Mouse (Mus musculus): ENCODE results near the gene Rnf186. TPM values are rescaled to one million over a fixed set of nuclear protein-coding genes. Genes with fewer than 3 reads are reported as not detected.
A peak's percentile ranks its signal among the peaks of the same experiment; 100 is the strongest.

Rnf186 gene
- total RNA-seq (2021) = not detected
- long read RNA-seq, experiment 1 = 0 reads
- long read RNA-seq, experiment 2 = 0 reads

GRCm38 (mm10) chr4:138966866-138967265 is at the start of gene Rnf186:
TSS of gene Rnf186 (plus strand) at chr4:138967112.
- no peak for DNase-seq (ENCODE audit: low spot score in 2 of 2)
- intact Hi-C loops (cut with DNase I) = no loop called here

- DNase-seq (ENCODE audit: low spot score in 2 of 2) = no peak
- intact Hi-C loops (cut with DNase I) = no loop called here
These were observed 49.6 kb upstream of the Rnf186 start for GRCm38 (mm10) chr4:138917282-138917681.

DNA sequence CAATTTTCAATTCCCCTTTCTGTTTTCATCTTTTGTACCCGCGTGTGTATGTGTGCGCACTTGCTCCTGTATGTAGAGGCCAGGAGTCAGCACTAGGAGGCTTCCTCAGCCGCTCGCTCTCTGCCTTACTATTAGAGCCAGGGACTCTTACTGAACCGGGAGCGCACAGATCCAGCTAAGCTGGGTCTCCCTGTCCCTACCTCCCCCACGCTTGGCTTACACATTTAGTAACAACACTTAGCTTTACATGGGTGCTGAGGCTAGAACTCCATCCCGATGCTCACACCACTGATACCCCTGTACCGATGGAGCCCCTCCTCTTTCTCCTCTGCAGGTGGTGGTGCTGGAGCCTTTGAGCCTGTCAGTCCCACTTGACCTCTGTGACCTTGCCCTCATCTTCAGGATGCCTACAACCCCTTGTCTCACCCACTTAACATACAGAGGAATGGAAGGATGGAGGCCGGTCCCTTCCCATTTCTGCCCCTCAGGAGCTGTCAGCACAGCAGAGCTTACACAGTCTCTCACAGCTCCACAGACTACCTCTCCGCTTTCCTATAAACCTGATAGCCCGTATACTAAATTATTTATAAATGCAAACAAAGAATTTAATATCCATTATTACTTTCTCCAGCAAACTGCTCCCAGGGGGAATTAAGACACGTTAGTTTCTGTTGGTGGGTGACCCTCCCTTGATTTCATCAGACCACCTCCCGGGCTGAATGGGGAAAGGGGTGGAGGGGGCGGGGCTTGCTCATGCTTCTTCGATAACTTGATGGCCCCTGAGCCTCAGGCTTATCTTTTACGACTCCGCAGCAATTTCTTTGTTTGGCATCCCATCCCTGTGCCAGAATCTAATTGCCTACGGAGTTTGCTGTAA is 45.4 kb upstream of the Rnf186 start:
- DNase-seq (ENCODE audit: low spot score in 2 of 2) = no peak
- intact Hi-C loops (cut with DNase I) = loop anchor here (2.0 to 10.0 kb wide), 3 partner anchors 81 to 413 kb away; no protein-coding TSS in a partner anchor

DNA sequence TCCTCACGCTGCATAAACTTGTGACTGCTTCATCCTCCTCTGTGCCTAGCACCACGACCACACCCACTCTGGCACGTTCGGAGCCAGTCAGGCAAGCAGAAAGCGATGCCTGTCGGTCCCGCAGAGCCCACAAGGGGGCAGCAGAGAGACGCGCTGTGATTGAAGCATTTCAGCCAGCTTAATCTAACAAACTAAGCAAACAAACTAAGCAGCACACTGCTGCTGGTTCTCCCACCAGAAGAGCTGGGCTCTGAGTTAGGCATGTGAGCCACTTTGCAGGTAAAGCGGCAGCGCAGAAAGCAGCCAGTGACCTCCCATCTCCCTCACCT is 44.8 kb upstream of the Rnf186 start:
- peak; percentile 98 to 99 for DNase-seq (ENCODE audit: low spot score in 2 of 2)
- intact Hi-C loops (cut with DNase I) = loop anchor here (2.0 to 10.0 kb wide), 3 partner anchors 80 to 413 kb away; no protein-coding TSS in a partner anchor

- DNase-seq (ENCODE audit: low spot score in 2 of 2) = no peak
- intact Hi-C loops (cut with DNase I) = loop anchor here (10.0 kb wide), 1 partner anchor 409 kb away; no protein-coding TSS in a partner anchor
These were observed 41.4 kb upstream of the Rnf186 start for GRCm38 (mm10) chr4:138925561-138925960.

GRCm38 (mm10) chr4:138933862-138934261 is 33.0 kb upstream of the Rnf186 start:
- intact Hi-C loops (cut with DNase I) = no loop called here
- no peak for DNase-seq (ENCODE audit: low spot score in 2 of 2)

DNA sequence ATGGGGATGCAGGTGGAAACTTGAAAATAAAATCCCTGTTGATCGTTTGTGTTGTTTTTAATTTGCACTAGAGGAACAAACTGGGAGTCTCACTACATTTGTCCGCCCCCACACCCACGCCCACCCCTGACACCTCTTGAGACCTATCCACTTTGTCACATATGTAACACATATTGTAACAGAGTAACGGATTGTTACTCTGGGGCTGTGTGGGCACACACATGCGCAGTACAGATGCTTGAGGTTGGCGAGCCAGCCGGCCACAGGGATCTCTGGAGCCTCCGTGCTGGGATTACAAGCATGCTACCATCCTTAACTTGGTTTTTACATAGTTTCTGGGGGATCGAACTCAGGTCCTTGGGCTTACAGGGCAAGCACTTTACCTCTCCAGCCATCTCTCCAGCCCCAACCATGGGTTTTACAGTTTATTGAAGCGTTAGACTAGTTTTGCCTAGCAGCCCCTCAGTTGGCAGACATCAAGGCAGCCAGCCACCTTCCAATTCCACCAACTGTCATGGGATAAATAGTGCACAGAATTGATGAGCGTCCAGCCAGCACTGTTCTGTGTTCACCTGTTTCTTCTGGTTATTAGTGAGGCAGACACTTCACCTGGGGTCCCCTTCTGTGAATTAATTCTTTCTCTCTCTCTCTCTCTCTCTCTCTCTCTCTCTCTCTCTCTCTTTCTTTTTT is 32.3 kb upstream of the Rnf186 start:
- no peak for DNase-seq (ENCODE audit: low spot score in 2 of 2)
- intact Hi-C loops (cut with DNase I) = no loop called here

DNA sequence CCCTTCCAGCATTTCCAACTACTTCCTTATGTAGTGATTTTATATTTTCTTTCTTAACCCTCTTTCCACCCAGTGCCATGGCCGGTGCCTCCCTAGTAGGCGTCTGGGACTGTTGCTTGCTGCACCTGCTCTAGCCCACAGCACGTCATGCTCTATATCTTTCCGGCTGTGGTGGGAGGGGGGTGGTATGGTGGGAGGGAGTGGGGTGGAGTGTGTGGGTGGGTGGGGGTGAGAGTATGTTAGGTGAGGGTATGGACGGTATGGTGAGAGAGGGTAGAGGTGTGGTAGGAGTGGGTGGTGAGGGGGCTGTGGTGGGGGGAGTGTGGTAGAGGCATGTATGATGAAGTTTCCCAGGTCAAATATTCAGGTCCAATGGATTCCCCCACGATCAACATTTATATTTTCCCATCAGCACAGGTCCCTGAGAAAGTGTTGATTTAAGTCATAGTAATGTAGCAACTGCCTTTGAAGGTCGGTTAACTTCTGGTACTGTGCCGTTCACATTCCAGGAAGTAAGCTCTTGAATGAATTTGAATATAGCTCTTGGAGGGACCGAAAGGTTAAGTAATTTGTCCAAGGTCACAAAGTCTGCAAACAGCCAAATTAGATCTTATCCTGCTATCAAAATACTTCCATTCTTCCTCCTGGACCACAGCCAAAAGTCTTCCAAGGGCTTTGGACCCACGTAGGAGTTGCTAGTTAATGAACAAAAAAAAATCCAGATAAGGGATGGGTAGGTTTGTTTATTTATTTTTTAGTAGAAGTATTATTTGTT is 28.2 kb upstream of the Rnf186 start:
- intact Hi-C loops (cut with DNase I) = no loop called here
- DNase-seq (ENCODE audit: low spot score in 2 of 2) = no peak

DNA sequence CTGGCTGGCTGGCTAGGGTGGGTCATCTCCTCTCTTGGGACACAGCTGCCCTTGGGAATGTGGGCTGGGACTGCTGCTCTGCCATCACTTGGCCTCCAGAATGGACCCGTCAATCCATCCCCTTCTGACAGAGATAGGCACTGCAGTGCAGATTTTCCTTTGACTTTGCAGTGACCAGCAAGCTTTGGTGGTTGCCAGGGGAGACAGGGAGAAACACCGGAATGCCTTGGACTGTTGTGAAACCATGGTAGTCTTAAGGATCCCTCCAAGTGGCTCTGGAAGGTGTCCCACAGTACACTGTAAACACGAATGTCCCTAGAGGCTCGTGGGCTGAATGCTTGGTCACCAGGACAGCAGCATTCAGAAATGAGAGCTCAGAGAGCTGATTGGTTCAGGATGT is 27.4 kb upstream of the Rnf186 start:
- intact Hi-C loops (cut with DNase I) = no loop called here
- DNase-seq (ENCODE audit: low spot score in 2 of 2) = no peak

DNA sequence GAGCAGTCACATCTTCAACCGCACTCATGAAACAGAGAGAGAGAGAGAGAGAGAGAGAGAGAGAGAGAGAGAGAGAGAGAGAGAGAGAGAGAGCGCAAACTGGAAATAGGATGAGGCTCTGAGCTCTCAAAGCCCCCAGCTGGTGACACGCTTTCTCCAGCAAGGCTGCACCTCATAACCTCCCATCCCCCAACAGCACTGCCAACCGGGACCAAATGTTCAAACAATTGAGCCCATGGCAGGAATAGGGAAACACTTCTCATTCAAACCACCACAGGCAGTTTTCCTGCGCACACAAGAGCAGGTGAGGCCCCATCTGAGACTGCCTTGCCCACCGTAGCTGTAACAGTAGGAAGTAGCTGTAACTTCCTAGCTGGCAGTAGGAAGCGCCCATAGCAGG is 25.5 kb upstream of the Rnf186 start:
- intact Hi-C loops (cut with DNase I) = no loop called here
- no peak for DNase-seq (ENCODE audit: low spot score in 2 of 2)

- no peak for DNase-seq (ENCODE audit: low spot score in 2 of 2)
- intact Hi-C loops (cut with DNase I) = no loop called here
These were observed 24.9 kb upstream of the Rnf186 start for GRCm38 (mm10) chr4:138941966-138942365.

DNA sequence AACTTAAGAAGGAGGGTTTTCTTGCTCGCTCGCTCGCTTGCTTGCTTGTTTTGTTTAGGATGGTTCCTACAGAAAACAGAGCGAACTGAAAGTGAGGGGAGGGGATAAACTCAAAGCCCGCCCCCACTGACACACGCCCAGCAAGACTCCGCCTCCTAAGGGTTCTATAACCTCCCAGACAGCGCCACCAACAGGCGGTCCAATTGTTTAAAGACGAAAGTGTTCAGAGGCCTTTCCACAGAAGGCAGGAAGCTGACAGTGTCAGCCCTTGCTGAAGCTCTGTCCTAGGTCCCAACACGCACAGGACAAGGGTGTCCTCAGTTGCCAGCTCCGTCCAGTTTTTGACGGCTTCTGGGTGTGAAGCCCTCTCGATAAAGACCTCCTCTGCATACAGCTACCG is 23.2 kb upstream of the Rnf186 start:
- intact Hi-C loops (cut with DNase I) = no loop called here
- DNase-seq (ENCODE audit: low spot score in 2 of 2) = peak; percentile 60 to 68

DNA sequence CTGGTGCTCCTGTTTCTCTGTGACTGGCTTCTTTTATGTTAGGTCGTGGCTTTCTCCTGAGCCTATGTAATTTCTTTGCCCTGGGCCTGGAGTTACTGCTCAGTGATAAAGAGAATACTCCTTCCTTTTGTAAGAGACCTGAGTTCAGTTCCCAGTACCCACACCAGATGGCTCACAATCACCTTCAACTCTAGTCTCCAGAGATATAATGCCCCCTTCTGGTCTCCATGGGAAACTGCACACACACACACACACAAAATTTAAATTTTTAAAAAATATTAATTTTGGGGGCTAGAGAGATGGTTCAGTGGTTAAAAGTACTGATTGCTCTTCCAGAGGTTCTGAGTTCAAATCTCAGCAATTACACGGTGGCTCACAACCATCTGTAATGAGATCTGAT is 18.7 kb upstream of the Rnf186 start:
- intact Hi-C loops (cut with DNase I) = no loop called here
- DNase-seq (ENCODE audit: low spot score in 2 of 2) = no peak

- intact Hi-C loops (cut with DNase I) = no loop called here
- no peak for DNase-seq (ENCODE audit: low spot score in 2 of 2)
These were observed 8.3 kb upstream of the Rnf186 start for GRCm38 (mm10) chr4:138958612-138959011.

DNA sequence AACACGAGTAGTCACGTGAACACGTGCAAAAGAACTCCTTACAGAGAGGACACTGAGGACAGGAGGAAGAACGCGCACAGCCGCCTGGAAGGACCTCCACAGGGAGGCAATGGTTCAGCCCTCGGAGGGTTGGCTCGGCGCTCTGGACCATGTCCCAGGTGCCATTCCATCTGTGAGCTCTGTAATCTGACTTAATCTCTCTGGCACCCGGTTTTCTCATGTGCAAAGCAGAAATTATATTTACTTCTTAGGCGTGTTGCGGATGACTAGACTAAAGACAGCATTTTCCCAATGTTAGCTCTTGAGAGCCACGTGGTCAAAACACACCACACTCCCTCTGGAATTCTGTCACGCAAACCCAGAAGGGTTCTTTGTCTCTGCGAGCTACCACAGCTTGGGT is 7.8 kb upstream of the Rnf186 start:
- DNase-seq (ENCODE audit: low spot score in 2 of 2) = peak in 1 of 2 experiments; percentile 59
- intact Hi-C loops (cut with DNase I) = no loop called here

DNA sequence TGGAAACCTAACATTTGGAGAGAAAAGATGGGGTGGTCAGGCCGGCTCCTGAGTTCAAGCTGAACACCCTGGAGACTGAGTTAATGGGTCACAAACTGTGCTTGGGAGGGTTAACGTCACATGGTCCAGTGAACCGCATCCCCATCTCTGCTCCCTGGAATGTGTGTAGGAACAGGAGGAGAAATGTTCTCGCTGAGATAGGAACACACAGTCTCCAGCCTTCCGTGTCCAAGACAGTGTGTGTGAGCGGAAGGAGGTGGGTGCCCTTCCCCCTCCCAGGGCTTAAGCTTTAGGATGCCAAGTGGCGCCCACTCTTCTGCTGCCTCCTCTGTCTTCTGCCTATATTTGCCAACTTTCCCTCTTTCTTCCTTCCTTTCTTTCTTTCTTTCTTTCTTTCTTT is 7.0 kb upstream of the Rnf186 start:
- DNase-seq (ENCODE audit: low spot score in 2 of 2) = peak; percentile 28 to 66
- intact Hi-C loops (cut with DNase I) = no loop called here

DNA sequence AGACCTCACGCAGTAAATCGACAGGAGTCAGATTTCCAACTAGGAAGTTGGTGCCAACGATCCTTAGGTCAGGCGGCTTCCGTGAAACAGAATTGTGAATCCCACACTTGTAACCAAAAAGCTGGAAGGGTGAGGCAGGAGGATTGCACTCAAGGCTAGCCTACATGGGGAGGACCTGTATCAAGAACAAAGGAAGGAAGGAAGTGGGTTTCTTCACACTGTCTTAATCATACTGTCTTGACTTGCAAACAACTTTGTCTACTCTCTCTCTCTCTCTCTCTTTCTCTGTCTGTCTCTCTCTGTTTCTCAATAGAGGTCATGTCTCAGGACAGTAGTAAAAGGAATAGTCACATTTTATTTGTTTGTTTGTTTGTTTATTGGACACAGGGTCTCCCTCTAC is 4.2 kb upstream of the Rnf186 start:
- no peak for DNase-seq (ENCODE audit: low spot score in 2 of 2)
- intact Hi-C loops (cut with DNase I) = no loop called here

DNA sequence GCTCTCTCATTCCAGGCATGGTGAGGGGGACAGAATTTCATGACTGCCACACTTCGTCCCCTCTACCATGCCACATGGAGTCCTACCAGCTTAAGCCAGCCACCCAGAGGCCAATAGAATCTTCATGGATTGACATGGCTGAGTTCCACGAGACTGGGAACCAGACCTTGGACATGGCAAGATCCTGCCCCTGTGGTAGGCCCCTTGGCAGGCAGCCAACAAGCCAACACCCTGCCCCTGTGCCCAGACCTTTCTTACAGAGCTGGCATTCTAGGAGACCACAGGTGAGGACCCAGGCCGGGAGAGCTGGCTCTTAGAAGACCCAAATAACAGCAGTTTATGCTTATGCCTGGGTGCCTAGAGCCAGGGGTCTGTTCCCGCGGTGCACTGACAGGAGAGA is 1.0 kb upstream of the Rnf186 start:
- intact Hi-C loops (cut with DNase I) = no loop called here
- no peak for DNase-seq (ENCODE audit: low spot score in 2 of 2)

DNA sequence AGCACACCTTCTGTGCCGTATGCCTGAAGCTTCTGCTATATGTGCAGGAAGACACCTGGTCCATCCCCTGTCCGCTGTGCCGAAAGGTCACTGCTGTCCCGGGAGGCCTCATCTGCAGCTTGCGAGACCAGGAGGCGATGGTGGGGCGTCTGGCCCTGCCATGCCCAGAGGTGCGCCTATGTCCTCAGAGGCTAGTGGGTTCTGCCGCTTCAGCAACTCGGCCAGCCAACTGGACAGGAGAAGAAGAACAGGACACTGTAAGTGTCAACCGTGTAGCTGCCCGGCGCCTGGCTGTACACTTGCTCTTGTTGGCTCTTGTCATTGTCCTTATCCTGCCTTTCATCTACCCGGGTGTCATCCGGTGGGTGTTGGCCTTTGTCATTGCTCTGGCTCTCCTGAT is 573 bp downstream of the Rnf186 start:
- DNase-seq (ENCODE audit: low spot score in 2 of 2) = no peak
- intact Hi-C loops (cut with DNase I) = no loop called here

Measured in left cerebral cortex, postnatal 14 days (tissue).